Comparison of ENCODE assay signal across 8 mouse cellular contexts in the genomic region with DNA sequence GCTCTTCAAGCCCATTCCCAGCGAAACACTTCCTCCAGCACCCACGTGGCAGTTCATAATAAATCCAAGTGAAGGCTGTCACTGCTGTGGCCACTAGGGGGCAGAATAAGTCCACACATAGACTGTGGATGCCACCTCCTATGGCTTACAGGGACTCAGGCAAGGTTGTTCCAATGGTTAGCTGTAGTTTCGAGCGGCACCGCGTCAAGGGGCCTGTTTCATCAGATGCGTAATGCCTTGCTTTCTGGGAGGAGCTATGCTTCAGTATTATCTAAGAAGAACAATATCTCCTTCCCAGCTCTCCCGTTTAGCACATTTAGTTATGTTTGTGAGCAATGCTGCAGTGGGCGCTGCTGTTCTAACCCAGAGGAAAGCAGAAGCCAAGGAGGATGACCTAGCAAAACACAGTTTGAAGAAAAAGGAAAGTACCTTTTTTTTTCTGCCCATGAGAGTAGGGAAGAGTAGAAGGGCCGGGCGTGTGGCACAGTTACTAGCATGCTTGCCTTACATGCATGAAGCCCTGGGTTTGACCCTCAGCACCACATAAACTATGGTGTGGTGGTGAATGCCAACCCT. TPM values are rescaled to one million over a fixed set of nuclear protein-coding genes. Genes with fewer than 3 reads are reported as not detected.
DNase-seq lines count a peak whose midpoint lies in the region; ATAC-seq and TF ChIP-seq lines count a peak whose summit lies in the region.

No protein-coding gene starts in this region.

- peak overlapping the region; percentile 59 for H3K4me2 ChIP-seq in heart, embryonic 15.5 days
- peak overlapping the region; percentile 64 for H3K4me2 ChIP-seq in liver, embryonic 14.5 days (ENCODE audit: low read depth)
- peak overlapping the region; percentile 25 for H3K4me2 ChIP-seq in neural tube, embryonic 11.5 days (ENCODE audit: low read depth)
- H3K4me2 ChIP-seq in stomach, postnatal 0 days (replicated peaks; ENCODE audit: low read depth), result peak overlapping the region; percentile 33

- H3K9ac ChIP-seq in heart, embryonic 15.5 days, result peak overlapping the region; percentile 21; the same call in 1 of the 2 replicates
- peak overlapping the region; percentile 56 for H3K9ac ChIP-seq in liver, embryonic 14.5 days (replicated peaks)
- peak overlapping the region; percentile 22; the same call in 1 of the 2 replicates for H3K9ac ChIP-seq in neural tube, embryonic 11.5 days (ENCODE audit: low read length)
- H3K9ac ChIP-seq in stomach, postnatal 0 days (ENCODE audit: low read length), result no peak overlapping the region

- peak; percentile 99 for TF ChIP-seq CTCF in liver, embryonic 14.5 days (IDR thresholded peaks at IDR 0.05; ENCODE audit: low read depth)
- peak; percentile 96 for TF ChIP-seq CTCF in stomach, postnatal 0 days (IDR thresholded peaks at IDR 0.05; ENCODE audit: low read depth)

- H3K4me3 ChIP-seq in forebrain, embryonic 10.5 days, result peak overlapping the region; percentile 27
- H3K4me3 ChIP-seq in heart, embryonic 15.5 days, result peak overlapping the region; percentile 34
- peak overlapping the region; percentile 21 to 23 for H3K4me3 ChIP-seq in liver, embryonic 14.5 days (ENCODE audit: insufficient read depth in 1 of 2, low read depth in 2 of 2, low read length in 2 of 2)
- 0 out of 2 replicates have a peak overlapping the region, but pooled peaks have one; percentile 2 for H3K4me3 ChIP-seq in neural tube, embryonic 11.5 days (ENCODE audit: low read depth, low read length)
- no peak overlapping the region for H3K4me3 ChIP-seq in stomach, postnatal 0 days (ENCODE audit: low read depth, low read length)

- peak; percentile 88 to 90 for DNase-seq in CD8-positive naive resting alpha-beta T cell, adult 2 months (ENCODE audit: low read depth in 2 of 2, low spot score in 2 of 2)
- peak; percentile 95 for DNase-seq in c-Kit-positive CD71-negative TER-119-negative erythroid progenitor cells, embryonic 14.5 days (ENCODE audit: low read depth)
- peak; percentile 93 for DNase-seq in forebrain, embryonic 10.5 days (ENCODE audit: extremely low spot score, low spot score)
- peak; percentile 93 to 94 for DNase-seq in kidney, postnatal 25 days
- peak; percentile 87 to 93 (median 88) for DNase-seq in liver, embryonic 14.5 days (ENCODE audit: low read depth in 3 of 3, low spot score in 3 of 3)
- DNase-seq in neural tube, embryonic 11.5 days (ENCODE audit: low spot score), result peak; percentile 91
- DNase-seq in stomach, postnatal 0 days (ENCODE audit: low spot score), result peak; percentile 90

- no peaks in the 10 kb centered on the region for H3K36me3 ChIP-seq in forebrain, embryonic 10.5 days (replicated peaks)
- H3K36me3 ChIP-seq in heart, embryonic 15.5 days, result no peaks in the 10 kb centered on the region
- H3K36me3 ChIP-seq in liver, embryonic 14.5 days (replicated peaks; ENCODE audit: control insufficient read depth, insufficient read depth, low read depth), result no peaks in the 10 kb centered on the region
- no peaks in the 10 kb centered on the region for H3K36me3 ChIP-seq in neural tube, embryonic 11.5 days (ENCODE audit: control insufficient read depth, insufficient read depth, low read length)
- no peaks in the 10 kb centered on the region for H3K36me3 ChIP-seq in stomach, postnatal 0 days (ENCODE audit: control insufficient read depth, insufficient read depth, low read length)

- H3K9me3 ChIP-seq in forebrain, embryonic 10.5 days, result no peaks in the 10 kb centered on the region
- no peaks in the 10 kb centered on the region for H3K9me3 ChIP-seq in heart, embryonic 15.5 days (replicated peaks)
- H3K9me3 ChIP-seq in liver, embryonic 14.5 days (ENCODE audit: control insufficient read depth, low read length), result no peaks in the 10 kb centered on the region
- no peaks in the 10 kb centered on the region for H3K9me3 ChIP-seq in neural tube, embryonic 11.5 days (ENCODE audit: control insufficient read depth, low read length)
- H3K9me3 ChIP-seq in stomach, postnatal 0 days (ENCODE audit: control insufficient read depth, low read length), result no peaks in the 10 kb centered on the region

- peak; percentile 65 for TF ChIP-seq EP300 in liver, embryonic 14.5 days (IDR thresholded peaks at IDR 0.05; ENCODE audit: low read depth)
- TF ChIP-seq EP300 in stomach, postnatal 0 days (optimal IDR thresholded peaks at IDR 0.05), result no peak

- ATAC-seq in heart, embryonic 15.5 days (replicated peaks; ENCODE audit: insufficient number of reproducible peaks, insufficient read depth, low FRiP score, low read depth), result peak; percentile 91
- ATAC-seq in liver, embryonic 14.5 days (ENCODE audit: insufficient read depth), result peak; percentile 95
- ATAC-seq in neural tube, embryonic 11.5 days (ENCODE audit: insufficient read depth, low FRiP score, low TSS enrichment), result peak; percentile 81
- peak; percentile 96 for ATAC-seq in stomach, postnatal 0 days (ENCODE audit: low FRiP score, low TSS enrichment)

- WGBS in forebrain, embryonic 10.5 days, result 12% methylated on average over 11 of the region's 11 CpGs
- WGBS in heart, embryonic 15.5 days, result 7% methylated on average over 11 of the region's 11 CpGs
- 0% methylated on average over 11 of the region's 11 CpGs for WGBS in liver, embryonic 14.5 days (ENCODE audit: insufficient replicate concordance)
- 14% methylated on average over 11 of the region's 11 CpGs for WGBS in neural tube, embryonic 11.5 days
- WGBS in stomach, postnatal 0 days, result 8% methylated on average over 11 of the region's 11 CpGs

- H3K4me1 ChIP-seq in forebrain, embryonic 10.5 days, result peaks cover 25% of the 10 kb centered on the region
- peaks cover 10% of the 10 kb centered on the region for H3K4me1 ChIP-seq in heart, embryonic 15.5 days (replicated peaks)
- peaks cover 16 to 17% of the 10 kb centered on the region in 2 experiments for H3K4me1 ChIP-seq in liver, embryonic 14.5 days (replicated peaks; ENCODE audit: control insufficient read depth in 2 of 2, insufficient read depth in 2 of 2, low read length in 1 of 2)
- no peaks in the 10 kb centered on the region for H3K4me1 ChIP-seq in neural tube, embryonic 11.5 days (ENCODE audit: control insufficient read depth, insufficient read depth, low read length)
- no peaks in the 10 kb centered on the region for H3K4me1 ChIP-seq in stomach, postnatal 0 days (replicated peaks; ENCODE audit: control insufficient read depth, insufficient read depth)

- peak overlapping the region; percentile 56 for H3K27ac ChIP-seq in forebrain, embryonic 10.5 days
- H3K27ac ChIP-seq in heart, embryonic 15.5 days, result peak overlapping the region; percentile 72
- H3K27ac ChIP-seq in liver, embryonic 14.5 days, result peak overlapping the region; percentile 92
- H3K27ac ChIP-seq in neural tube, embryonic 11.5 days (ENCODE audit: low read depth, low read length), result no peak overlapping the region
- no peak overlapping the region; the same call in 1 of the 2 replicates for H3K27ac ChIP-seq in stomach, postnatal 0 days (replicated peaks)

- H3K27me3 ChIP-seq in forebrain, embryonic 10.5 days (ENCODE audit: poor library complexity, severe bottlenecking), result 0 out of 2 replicates have a peak, but pooled peaks cover 21% of the 10 kb centered on the region
- H3K27me3 ChIP-seq in heart, embryonic 15.5 days, result peaks cover 5% of the 10 kb centered on the region; the same call in 1 of the 2 replicates
- H3K27me3 ChIP-seq in liver, embryonic 14.5 days (ENCODE audit: control insufficient read depth, insufficient read depth, low read length), result no peaks in the 10 kb centered on the region
- H3K27me3 ChIP-seq in neural tube, embryonic 11.5 days (ENCODE audit: control insufficient read depth, insufficient read depth, low read length), result no peaks in the 10 kb centered on the region
- H3K27me3 ChIP-seq in stomach, postnatal 0 days (ENCODE audit: control insufficient read depth, insufficient read depth, low read length), result no peaks in the 10 kb centered on the region

RNA-seq across cellular contexts. Expression of gene Dok1, which starts 36.4 kb away (rescaled TPM):
- polyA plus RNA-seq in forebrain, embryonic 10.5 days (2016; fragmentation: Nextera tagmentation; extraction: Ambion mirVana), result 10.4 and 10.9 TPM in 2 replicates
- polyA plus RNA-seq in heart, embryonic 15.5 days (2015; fragmentation: Nextera tagmentation; extraction: Ambion mirVana), result 7.1 and 10.8 TPM in 2 replicates
- 13.9 and 14.9 TPM in 2 replicates for polyA plus RNA-seq in liver, embryonic 14.5 days (2012; rRNA removed)
- 12.7 and 15.7 TPM in 2 replicates for polyA plus RNA-seq in liver, embryonic 14.5 days (2014; fragmentation: Nextera tagmentation; extraction: Ambion mirVana)
- 5.6 and 7.1 TPM in 2 replicates for polyA plus RNA-seq in neural tube, embryonic 11.5 days (2014; fragmentation: Nextera tagmentation; extraction: Ambion mirVana)
- 8.3 TPM in 2 replicates for polyA plus RNA-seq in stomach, postnatal 0 days (2015; fragmentation: Nextera tagmentation; extraction: Ambion mirVana)

RNA-seq across cellular contexts. Expression of gene Loxl3, which starts 37.1 kb away (rescaled TPM):
- 7.2 and 9.4 TPM in 2 replicates for polyA plus RNA-seq in forebrain, embryonic 10.5 days (2016; fragmentation: Nextera tagmentation; extraction: Ambion mirVana)
- 7.5 and 11.9 TPM in 2 replicates for polyA plus RNA-seq in heart, embryonic 15.5 days (2015; fragmentation: Nextera tagmentation; extraction: Ambion mirVana)
- 0.92 and 1.6 TPM in 2 replicates for polyA plus RNA-seq in liver, embryonic 14.5 days (2012; rRNA removed)
- 1.1 TPM in 2 replicates for polyA plus RNA-seq in liver, embryonic 14.5 days (2014; fragmentation: Nextera tagmentation; extraction: Ambion mirVana)
- 6.7 and 9.2 TPM in 2 replicates for polyA plus RNA-seq in neural tube, embryonic 11.5 days (2014; fragmentation: Nextera tagmentation; extraction: Ambion mirVana)
- 5.5 and 6.1 TPM in 2 replicates for polyA plus RNA-seq in stomach, postnatal 0 days (2015; fragmentation: Nextera tagmentation; extraction: Ambion mirVana)

RNA-seq across cellular contexts. Expression of gene M1ap, which starts 50.1 kb away (rescaled TPM):
- 0.81 TPM in 1 of 2 replicates, not detected in the other for polyA plus RNA-seq in forebrain, embryonic 10.5 days (2016; fragmentation: Nextera tagmentation; extraction: Ambion mirVana)
- 0.57 and 1.0 TPM in 2 replicates for polyA plus RNA-seq in heart, embryonic 15.5 days (2015; fragmentation: Nextera tagmentation; extraction: Ambion mirVana)
- polyA plus RNA-seq in liver, embryonic 14.5 days (2012; rRNA removed), result 7.7 and 9.4 TPM in 2 replicates
- polyA plus RNA-seq in liver, embryonic 14.5 days (2014; fragmentation: Nextera tagmentation; extraction: Ambion mirVana), result 14.4 and 15.0 TPM in 2 replicates
- polyA plus RNA-seq in neural tube, embryonic 11.5 days (2014; fragmentation: Nextera tagmentation; extraction: Ambion mirVana), result 0.26 TPM in 1 of 2 replicates, not detected in the other
- 0.08 and 0.28 TPM in 2 replicates for polyA plus RNA-seq in stomach, postnatal 0 days (2015; fragmentation: Nextera tagmentation; extraction: Ambion mirVana)

RNA-seq across cellular contexts. Expression of gene Sema4f, which starts 57.3 kb away (rescaled TPM):
- polyA plus RNA-seq in forebrain, embryonic 10.5 days (2016; fragmentation: Nextera tagmentation; extraction: Ambion mirVana), result 1.8 TPM in 2 replicates
- 0.37 and 1.1 TPM in 2 replicates for polyA plus RNA-seq in heart, embryonic 15.5 days (2015; fragmentation: Nextera tagmentation; extraction: Ambion mirVana)
- 0.03 and 0.04 TPM in 2 replicates for polyA plus RNA-seq in liver, embryonic 14.5 days (2012; rRNA removed)
- not detected in 2 replicates for polyA plus RNA-seq in liver, embryonic 14.5 days (2014; fragmentation: Nextera tagmentation; extraction: Ambion mirVana)
- 3.0 and 3.4 TPM in 2 replicates for polyA plus RNA-seq in neural tube, embryonic 11.5 days (2014; fragmentation: Nextera tagmentation; extraction: Ambion mirVana)
- 0.58 and 0.67 TPM in 2 replicates for polyA plus RNA-seq in stomach, postnatal 0 days (2015; fragmentation: Nextera tagmentation; extraction: Ambion mirVana)

RNA-seq across cellular contexts. Expression of gene Aup1, which starts 57.5 kb away (rescaled TPM):
- 164 and 169 TPM in 2 replicates for polyA plus RNA-seq in forebrain, embryonic 10.5 days (2016; fragmentation: Nextera tagmentation; extraction: Ambion mirVana)
- 110 and 136 TPM in 2 replicates for polyA plus RNA-seq in heart, embryonic 15.5 days (2015; fragmentation: Nextera tagmentation; extraction: Ambion mirVana)
- polyA plus RNA-seq in liver, embryonic 14.5 days (2012; rRNA removed), result 172 and 269 TPM in 2 replicates
- polyA plus RNA-seq in liver, embryonic 14.5 days (2014; fragmentation: Nextera tagmentation; extraction: Ambion mirVana), result 128 and 136 TPM in 2 replicates
- 122 TPM in 2 replicates for polyA plus RNA-seq in neural tube, embryonic 11.5 days (2014; fragmentation: Nextera tagmentation; extraction: Ambion mirVana)
- polyA plus RNA-seq in stomach, postnatal 0 days (2015; fragmentation: Nextera tagmentation; extraction: Ambion mirVana), result 135 and 150 TPM in 2 replicates

Comparison
In these comparisons a context has a peak if more than half of its experiments do, and no peak if none do; other contexts are left out.
1. H3K27ac ChIP-seq: peak in forebrain, embryonic 10.5 days (single experiment), heart, embryonic 15.5 days (single experiment) and liver, embryonic 14.5 days (single experiment); none in neural tube, embryonic 11.5 days (single experiment) and stomach, postnatal 0 days (single experiment).
2. Peak in every context shown above with its lines, with median percentiles within 50 percentile points of each other: DNase-seq, ATAC-seq and H3K4me2 ChIP-seq.